Mouse (Mus musculus) frontal cortex, postnatal 14 days (tissue): ENCODE results near the gene Otud1.

ENCODE experiments used
- DNase-seq, 2 experiments: peaks; one replicate each; pipeline ENCODE4 v3.0.0; 2022; ENCODE audit warnings: low spot score in 2 of 2

Otud1 gene

GRCm38 (mm10) chr2:19670851-19671688 lies 13.5 kb downstream of the Otud1 start:
- no peak for DNase-seq

- DNase-seq: no peak
Measured at GRCm38 (mm10) chr2:19682997-19683396, 25.4 kb downstream of the Otud1 start.

GRCm38 (mm10) chr2:19685489-19686147 lies 28.1 kb downstream of the Otud1 start:
- no peak for DNase-seq

- DNase-seq: no peak
Measured at GRCm38 (mm10) chr2:19690094-19690493, 32.5 kb downstream of the Otud1 start.

GRCm38 (mm10) chr2:19699573-19700295 lies 42.2 kb downstream of the Otud1 start:
- no peak for DNase-seq

- DNase-seq: no peak
Measured at GRCm38 (mm10) chr2:19701386-19701785, 43.8 kb downstream of the Otud1 start.

DNA sequence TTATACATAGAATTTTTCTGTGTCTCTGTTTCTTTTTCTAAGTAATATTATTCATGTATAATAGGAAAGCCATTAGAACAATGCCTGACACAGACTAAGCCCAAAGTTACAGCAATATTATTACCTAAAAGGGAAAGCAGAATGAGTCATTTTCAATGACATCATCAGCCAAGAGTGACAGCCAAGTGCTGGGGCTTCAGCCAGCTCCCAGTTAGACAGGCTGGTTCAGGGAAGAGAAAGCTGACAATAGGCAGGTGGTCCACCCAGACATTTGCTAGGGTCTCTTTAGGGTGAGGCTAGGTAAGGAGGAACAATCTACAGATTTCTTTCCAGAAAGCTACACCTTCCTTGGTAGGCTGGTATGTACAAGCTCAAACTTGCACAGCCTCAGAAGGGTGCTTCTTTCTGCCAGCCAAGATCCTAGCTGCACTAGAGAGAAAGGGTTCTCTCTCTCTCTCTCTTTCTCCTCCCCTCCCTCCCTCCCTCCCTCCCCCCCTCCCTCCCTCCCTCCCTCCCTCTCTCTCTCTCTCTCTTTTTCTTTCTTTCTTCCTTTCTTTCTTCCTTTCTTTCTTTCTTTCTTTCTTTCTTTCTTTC lies 45.6 kb downstream of the Otud1 start:
- no peak for DNase-seq

DNA sequence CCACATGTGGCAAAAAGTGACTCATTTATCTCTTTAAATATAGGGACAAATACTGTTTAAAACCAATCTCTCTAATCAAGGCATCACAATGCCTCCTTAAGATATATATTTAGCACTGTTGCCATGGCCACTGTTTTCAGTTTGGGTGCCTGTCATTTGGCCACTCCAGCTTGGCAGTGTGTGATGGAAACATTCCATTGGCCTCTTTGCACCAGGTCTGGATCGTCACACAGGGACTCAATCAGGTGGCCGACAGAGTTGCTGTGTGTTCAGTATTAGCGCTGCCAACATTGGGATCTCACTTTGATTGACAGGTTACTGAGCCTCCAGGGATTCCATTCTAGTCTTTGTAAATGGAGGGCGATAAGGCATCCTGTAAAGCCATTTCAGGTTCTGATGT lies 46.1 kb downstream of the Otud1 start:
- DNase-seq: no peak

DNA sequence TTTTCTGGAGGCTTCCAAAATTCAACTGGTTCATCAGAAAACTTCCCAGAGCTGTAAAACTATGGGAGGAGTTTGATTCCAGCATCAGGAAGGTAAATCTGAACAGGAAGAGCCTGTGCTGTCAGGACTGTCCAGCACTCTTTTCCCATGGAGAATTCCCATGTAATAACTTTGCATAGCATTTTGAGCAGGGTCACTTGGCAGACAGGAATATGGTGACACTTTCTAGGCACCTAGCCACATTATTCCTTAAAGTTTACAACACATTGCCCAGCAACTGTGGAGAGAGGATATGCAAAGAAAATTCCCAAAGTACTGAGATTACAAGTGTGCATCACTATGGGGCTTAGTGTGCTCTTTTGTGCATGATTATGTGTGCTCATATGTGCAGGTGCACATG lies 46.7 kb downstream of the Otud1 start:
- no peak for DNase-seq

DNA sequence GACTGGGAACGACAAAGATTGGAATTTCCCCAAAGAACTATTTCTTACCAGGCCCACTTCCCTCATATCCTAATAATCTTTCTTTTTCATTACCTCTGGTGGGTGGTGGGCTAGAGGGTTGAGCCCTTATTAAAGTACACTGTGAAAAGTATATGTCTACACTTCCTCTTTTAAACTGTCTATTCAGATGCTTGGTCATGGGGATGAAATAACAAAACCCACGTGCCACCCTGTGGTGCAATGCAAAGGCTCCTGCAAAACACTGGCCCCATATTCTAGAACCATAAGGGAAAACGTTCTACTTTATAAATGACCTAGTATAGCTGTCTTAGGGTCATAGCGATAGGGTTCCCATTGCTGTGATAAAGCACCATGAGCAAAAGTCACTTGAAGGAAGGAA lies 49.3 kb downstream of the Otud1 start:
- DNase-seq: no peak
